Mouse (Mus musculus) induced T-regulatory cell, adult 2 months (primary cell): Measurements from ENCODE around the gene Cdh5.
"Not testable (repeated sequence)": the region's sequence is repeated elsewhere in the genome, so short reads cannot be mapped to it uniquely, and the experiment has no call there.

Experiments used
- DNase-seq: peaks from one replicate; pipeline ENCODE4 v3.0.0-alpha.2; 2012; ENCODE audit warnings: low read depth

Gene Cdh5

DNA sequence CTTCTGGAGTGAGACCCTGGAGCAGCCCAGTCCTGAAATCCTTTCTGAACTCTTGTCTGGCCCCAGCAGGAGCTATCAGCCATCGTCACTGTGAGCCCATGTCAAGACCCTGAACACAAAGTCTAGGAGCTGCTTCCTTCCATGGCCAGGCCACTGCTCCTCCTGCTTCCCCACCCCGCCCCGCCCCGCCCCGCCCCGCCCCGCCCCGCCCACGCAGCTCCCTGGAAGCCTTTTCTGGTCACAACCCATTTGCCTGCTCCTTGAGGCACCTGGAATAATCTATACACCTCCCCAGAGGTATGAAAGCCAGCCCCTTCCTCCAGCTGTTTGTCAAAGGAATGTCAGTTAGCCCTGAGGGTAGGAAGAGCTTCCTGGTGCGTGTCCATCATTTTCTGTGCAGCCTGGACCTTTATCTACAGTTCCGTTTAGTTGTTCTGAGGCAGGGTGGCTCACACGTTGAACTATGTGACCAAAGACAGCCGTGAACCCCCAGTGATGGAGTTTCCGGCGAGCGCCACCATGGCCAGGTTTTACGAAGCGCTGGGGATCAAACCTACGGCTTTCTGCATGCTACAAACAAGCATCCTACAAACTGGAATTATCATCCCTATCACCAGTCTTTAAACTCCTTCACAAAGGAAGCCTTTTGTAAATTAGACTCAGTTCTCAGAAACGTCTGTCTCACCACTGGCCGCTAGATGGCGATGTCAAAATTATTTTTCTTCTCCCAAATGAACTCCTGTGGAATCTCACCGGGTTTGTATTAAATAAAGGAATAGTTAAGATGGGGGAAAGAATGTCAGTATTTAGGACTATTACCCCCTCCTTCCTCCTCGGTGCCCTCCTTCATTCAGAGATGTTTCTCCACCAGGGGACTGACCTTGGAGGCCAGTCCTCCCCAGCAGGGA is 10.2 kb upstream of the Cdh5 start:
- DNase-seq, result peak; percentile 39

DNA sequence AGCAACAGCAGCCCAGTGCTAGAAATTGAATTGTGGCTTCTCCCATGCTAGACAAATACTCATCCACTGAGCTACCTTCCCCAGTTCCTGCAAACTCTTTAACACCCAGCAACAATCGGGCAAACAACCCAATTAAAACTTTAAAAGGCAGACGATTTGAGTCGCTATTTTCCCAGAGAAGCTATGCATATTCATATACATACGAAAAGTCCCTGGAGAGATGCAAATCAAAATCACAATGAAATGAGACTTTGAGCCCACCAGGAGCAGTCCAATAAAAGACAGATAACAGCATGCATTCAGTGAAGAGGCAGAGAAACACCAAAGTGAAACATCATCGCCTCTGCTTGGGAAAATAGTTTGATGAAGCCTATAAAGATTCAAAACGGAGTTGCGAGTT is 8.1 kb upstream of the Cdh5 start:
- no peak for DNase-seq

DNA sequence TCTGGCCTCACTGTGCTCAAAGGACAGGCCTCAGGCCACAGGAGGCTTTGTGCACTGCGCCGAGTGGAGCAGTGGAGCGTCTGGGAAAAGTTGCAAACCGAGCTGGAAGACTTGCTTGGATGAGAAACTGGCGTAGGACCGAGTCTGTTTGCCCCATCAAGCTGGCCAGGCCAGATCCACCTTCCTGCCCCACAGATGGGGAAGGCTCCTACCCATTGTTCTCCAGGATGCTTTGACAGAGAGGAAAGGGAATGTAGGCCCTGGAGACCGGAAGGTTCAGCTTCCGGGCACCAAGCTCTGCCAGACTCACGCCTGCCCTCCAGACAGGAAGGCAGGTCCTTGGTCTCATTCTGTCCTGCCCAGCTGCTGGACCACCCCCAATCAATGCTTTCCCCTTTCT is 5.8 kb upstream of the Cdh5 start:
- no peak for DNase-seq

DNA sequence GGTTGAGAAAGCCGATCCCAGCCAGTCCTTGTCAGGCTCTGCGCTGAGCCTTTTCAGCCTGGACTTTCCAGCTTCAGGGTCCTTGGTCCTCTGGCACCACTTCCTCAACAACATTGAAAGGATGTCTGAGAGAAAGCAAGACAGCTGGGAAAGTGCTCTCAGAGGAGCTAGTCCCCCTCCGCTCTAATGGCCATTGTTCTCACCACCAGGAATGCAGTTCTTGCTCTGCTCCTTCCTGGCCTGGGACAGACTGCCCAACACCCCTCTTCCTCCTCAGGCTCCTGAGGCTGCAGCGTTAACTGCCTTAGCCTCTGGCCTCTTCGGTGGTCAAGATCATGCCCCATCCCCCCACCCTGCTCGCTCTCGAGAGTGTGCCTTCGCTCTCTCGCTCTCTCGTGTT is 4.8 kb upstream of the Cdh5 start:
- DNase-seq, result no peak

DNA sequence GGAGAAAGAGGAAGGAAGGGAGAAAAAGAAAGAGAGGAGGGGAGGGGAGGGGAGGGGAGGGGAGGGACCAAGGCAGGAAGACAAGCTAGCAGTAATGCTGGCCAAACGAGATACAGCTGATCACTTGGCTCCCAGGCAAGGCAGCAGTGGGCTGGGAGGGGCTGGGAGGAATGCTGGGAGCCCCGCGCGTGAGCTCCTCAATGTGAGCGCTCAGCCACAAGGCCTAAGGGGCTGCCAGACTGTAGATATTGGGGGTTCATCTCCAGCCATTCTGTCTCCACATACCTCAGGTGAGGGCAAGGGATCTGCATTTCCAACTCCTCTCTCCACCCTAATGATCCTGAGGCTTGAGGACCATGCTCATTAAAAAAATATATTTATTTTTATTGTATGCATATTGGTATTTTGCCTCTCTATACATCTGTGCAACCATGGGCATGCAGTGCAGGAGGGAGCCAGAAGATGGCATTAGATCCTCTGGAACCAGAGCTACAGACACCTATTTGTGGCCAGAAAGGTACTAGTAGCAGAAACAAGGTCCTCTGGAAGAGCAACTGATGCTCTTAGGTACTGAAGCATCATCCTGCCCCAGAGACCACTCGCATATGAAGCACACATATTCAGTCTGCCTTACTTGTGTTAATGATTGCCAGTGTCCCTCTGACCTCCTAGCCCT is 2.6 kb upstream of the Cdh5 start:
- DNase-seq, result peak; percentile 31

DNA sequence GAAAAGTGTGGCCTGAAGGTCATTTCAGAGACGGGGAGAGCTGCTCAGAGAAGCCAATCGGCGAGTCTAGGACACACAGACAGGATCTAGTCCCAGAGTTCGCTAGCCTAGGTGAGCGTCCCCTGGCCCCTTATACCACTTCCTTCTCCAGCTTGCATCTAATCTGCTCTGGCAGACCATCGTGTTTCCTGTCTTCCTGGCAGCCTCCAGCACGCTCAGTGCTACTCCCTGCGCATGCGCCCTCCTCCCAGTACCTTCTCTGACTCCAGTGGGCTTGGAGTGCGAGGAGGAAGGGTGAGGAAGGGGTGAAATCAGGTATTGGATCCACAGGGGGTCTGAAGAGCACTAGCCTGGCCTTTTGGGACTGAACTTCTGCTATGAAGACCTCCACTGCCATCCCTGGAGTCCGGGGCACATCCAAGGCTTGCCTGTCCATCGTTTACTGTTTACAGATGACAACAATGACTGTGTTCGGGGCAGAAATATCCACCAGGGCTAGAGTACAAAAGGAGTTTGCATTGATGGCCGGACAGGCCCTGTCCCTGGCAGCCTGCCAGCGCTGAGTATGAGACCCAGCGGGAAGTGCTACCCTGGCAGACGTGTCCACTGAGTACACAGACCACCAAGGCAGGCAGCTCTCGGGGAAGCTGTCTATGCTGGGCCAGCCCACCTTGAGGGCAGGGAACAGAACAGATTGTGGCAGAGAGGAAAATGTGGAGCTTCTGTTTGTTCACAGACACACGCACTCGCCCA is 1.9 kb upstream of the Cdh5 start:
- peak; percentile 14 for DNase-seq

DNA sequence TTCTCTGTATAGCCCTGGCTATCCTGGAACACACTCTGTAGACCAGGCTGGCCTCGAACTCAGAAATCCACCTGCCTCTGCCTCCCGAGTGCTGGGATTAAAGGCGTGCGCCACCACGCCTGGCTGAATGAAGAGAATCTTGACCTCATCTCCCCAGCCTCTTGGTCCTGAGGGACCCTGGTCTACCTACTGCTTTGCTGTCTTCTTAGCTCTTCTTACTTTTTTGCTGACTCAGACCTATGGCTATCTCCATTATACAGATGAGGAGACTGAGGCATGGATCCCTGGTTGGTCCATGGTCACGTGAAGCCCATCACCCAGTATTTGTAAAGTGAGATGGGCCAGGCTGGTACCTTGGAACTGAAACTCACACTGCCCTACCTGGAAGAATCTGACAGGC is 701 bp upstream of the Cdh5 start:
- not testable (repeated sequence) for DNase-seq

DNA sequence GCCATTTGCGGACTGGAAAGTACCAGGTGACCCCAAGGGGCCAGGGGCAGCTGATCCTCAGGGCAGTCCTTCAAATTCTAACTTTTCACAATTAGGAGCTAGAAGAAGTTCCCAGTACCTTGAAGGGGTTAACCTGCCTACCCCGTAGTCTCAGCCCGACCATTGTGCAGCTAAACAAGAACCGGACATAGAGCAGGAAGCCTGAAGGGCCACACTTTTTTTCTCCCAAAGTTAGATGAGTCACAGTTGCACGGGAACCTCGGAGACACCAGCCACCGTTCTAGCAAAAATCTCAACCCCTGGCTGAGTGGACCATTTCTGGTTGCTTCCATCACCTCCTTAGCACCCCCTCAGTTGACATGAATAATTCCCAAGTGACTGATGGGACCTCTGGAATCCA is 2.0 kb downstream of the Cdh5 start:
- no peak for DNase-seq

DNA sequence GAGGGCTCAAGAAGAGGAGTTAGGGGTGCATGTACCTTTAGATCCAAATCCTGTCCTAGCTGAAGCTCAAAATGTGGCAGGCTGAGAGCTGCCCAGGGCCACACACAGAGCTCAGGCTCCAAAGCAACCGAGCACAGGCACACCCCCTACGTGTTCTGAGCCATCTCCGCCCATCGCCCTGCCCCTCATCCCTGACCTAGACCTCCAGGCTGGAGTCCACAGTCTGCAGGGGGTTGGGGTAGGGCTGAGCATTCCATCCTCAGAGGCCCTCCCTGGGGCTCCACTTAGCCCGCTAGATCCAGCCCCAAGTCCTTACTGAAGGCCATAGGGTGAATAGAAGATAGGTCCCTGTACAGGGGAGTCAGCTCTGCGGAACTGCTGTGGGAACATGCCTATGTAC is 4.3 kb downstream of the Cdh5 start:
- DNase-seq, result no peak

DNA sequence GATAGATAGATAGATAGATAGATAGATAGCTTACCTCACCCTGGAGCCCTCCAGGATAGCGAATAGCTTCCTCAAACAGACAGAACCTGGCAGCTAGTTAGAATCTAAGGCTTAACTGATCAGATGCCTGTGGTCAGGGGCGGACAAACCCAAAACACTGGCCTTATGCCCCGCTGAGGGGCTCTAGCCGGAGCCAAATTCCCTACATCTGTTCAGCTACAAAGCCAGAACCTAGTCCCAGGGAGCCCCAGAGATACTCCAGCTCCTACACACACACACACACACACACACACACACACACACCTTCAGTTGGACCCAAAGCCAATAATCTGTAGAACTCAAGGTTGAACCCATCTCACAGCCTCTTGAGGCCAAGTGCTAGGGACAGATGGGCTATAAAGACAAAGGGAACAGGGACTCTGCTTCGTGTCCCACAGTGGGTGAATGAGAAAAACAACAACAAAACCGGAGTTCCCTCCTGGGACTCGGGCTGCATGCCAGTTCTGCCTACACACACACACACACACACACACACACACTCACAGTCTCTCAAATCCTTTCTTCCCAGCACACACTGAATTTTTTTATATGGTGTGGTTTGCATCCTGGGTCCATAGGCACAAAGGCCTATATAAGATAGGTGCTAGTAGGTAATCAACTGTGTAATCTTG is 5.0 kb downstream of the Cdh5 start:
- DNase-seq, result no peak

DNA sequence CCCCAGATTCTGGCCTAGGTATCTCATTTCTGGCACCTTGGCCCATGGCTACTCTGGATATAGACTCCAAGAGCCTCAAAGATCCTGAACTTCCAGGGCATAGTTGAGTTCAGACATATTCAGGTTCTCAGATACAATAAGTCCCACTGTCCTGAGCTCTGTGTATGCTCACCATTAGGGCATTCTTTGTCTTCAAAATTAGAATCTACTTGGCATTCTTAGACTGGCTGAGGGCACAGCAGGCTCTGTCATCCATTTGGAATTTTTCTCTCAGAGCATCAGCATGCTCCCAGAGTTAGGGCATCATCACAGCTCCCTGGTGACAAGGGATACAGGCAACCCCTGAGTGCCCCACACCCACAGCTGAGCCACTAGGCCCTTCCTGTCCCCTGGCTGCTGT is 5.7 kb downstream of the Cdh5 start:
- no peak for DNase-seq

DNA sequence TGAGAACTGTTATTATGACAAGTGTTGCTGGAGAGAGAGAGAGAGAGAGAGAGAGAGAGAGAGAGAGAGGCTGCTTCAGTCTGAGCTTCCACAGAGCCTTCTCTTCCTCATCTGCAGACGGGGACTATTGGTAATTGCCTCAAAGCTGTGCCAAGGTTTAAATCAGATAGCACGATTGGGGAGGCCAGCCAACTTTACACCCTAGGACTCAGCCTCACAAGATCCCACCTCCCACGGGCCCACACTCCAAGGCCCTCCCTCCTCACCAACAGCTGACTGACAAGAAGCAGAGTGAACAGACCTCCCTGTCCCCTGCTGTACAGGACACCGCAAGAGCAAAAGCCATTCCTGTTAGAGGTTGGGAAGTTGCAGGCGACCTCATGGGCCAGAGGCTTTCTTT is 6.6 kb downstream of the Cdh5 start:
- DNase-seq, result no peak

DNA sequence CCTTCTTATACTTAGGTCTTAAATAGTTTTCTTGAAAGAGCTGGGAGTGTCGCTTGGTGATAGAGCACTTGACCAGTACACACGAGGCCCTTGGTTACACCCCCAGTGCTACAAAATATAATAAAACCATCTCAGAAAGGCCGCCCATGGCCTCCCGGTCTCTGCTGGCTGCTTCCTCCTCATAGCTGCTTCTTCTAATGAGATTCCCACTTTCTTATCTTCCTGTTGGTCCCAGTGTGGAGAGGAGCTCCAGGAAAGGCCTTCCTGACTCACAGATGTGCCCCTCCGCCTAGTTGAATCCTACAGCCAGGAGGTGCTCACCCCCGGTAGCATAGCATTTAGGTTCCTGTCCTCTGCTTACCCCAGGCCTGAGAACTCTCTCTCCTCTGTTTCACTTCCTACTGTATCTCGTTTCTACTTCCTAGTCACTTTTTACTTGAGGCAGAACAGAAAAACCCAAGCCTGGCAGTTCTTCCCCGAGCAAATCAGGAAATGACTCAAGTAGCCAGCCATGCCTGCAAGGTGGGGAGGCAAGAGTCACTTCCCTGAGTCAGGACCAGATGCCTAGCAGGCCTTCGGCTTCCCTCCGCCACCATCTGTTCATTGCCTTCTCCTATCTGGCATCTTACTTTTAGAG is 9.2 kb downstream of the Cdh5 start:
- DNase-seq, result no peak

DNA sequence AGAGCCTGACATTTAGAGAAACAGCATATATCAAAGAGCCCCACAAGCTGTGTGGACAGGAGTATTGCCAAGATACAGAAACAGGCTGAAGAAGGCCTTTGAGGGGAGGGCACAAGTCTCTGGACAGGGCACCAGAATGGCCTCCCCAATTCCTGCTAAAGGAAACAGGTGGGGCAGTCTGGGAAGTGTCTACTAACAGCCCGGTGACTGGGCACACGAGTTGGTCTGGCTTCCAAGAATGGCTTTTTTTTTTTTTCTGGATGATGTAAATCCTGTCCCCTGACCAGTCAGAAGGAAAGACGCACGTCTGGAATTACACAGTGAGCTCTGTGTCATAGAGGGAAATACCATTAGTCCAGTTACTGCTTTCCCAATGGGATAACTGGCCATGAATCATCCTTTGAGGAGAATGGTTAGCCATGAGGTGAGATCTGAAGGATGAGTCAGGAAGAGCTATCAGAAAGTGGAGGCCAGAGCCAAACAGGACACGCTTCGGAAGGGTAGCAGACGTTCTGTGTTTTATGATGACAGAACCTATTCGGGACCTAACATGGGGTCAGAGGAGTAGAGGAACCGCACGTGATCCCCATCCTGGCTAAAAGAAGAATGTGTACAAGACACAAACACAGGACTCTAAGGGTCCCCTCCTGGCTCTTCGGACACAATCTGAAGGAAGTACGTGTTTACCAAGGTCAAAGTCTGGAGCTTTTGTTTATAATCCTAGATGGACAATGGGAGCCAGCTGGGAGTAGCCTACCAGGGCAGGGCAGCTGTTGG is 20.4 kb downstream of the Cdh5 start:
- no peak for DNase-seq

DNA sequence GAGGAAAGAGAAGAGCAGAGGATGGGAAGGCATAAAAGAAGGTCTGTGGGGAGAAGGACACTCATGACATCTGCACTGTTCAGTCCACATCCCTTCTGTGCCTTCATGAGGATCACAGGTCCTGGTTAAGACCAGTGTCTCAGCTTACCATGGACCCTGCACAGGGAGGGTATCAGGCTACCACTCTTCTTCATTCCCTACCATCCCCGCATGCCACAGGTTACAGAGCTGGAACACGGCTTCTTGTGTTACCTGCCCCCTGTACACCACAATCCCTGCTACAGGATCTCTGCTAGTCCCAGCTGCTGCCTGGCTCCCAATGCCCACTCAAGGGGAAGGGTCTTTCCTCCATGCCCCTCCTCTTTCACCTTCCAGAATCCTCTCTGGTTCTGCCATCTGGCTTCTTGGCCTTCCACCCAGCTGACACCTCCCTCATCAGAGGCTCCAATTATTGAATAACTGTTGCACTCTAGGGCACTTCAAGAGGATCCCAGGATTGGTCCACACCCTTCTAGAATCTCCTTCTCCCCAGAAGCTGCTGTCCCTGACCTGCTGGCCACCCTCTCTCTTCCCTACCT is 21.7 kb downstream of the Cdh5 start:
- no peak for DNase-seq

DNA sequence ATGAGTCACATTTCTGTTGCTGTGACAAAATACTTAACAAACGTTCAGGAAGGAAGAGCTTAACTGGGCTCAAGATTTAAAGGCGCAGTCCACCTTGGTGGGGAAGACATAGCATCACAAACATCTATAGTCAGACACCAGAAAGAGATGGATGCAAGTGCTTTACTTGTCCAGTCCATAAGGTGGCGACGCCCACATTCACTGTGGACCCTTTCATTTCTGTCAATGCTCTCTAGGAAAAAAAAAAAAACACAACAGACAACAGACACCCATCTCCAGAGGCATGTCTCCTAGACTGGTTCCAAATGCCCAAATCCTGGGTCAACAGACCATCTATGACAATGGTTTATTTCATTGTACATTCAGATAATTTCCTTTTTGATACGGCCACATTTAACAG is 23.1 kb downstream of the Cdh5 start:
- no peak for DNase-seq

DNA sequence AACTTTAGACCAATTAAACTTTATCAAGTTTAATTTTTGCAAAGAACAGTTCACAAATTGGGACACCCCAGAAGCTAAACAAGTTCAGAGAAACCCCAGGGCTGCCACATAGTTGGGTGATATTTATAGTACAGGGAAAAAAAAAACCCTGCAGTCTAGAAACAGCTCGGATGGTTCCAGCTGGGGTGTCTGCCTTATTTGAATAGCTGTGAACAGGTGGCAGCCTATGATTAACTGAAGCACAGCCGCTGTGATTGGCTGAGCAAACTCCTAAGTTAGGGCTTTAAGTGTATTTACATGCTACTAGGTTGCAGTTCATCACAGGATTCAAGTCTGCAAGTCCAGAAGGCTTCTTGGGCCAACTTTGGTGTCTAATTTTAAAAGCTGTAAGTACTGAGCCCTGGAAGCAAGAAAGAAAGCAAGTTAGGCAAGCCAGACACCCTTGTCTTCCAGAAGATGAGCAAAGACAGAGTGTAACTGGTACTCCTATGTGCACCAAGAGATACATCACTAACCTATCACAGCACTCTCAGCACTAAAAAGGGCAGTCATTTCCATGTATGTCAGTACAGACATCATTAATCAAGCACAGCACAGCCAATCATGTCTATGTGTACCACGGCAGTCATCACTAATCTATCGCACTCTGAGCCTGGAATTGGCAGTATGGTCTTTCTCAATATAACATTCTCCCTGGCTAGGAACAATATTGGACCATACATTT is 25.9 kb downstream of the Cdh5 start:
- DNase-seq, result no peak

DNA sequence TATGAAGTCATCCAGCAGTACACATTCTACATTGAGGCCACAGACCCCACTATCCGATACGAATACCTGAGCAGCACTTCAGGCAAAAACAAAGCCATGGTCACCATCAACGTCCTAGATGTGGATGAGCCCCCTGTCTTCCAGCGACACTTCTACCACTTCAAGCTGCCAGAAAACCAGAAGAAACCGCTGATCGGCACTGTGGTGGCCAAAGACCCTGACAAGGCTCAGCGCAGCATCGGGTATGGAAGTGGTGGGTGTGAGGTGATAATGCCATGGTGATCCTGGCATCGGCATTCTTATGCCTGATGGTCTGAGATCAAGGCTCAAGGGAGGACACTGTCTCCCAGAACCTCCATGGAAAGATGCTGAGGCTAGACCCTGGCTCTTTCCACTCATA is 29.5 kb downstream of the Cdh5 start:
- no peak for DNase-seq

DNA sequence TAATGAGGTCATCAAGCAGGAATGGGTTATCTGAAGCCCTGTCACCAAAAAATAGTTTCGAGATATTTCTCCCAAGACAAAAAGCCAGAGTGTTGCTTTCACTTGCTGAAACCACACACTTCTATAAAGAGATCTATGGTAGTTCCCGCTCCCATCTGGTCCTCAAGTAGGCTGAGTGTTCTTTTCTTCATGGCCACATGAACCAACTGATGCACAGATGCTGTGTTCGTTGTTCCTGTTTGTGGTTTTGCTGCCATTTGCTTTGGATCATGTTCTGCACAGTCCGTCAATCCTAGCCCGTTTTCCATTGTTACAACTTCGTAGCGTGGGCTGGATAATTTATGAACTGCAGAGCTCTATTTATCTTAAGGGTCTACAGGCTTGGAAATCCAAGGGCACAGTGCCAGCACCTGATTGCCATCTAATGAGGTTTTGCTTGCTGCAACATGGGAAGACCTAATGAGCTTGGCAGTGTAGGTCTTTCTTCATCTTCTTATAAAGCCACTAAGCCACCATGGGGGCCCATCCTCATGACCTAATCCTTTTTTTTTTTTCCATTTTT is 30.1 kb downstream of the Cdh5 start:
- DNase-seq, result no peak

DNA sequence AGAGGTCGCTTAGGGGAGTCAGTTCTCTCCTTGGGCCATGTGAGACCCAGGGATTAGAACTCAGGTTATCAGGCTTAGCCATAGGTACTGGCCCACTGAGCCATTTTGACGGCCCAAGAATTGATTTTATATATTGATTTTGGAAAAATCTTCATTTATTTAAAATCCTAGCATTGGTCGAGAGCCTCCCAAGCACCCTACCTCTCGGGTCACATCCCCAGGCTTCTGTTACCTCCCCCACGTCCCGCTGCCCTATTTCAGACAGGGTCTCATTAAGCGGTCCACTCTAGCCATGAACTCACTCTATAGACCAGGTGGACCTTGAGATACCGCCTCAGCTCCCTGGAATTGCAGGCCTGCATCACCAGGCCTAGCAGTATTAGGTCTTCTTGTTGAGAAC is 33.1 kb downstream of the Cdh5 start:
- DNase-seq, result no peak
